Mouse (Mus musculus) thymus, postnatal 25 days (tissue): Measurements from ENCODE around the gene Rgs16.
"Not testable (repeated sequence)": the region's sequence is repeated elsewhere in the genome, so short reads cannot be mapped to it uniquely, and the experiment has no call there.

ENCODE experiments used
- DNase-seq: peaks from one replicate; pipeline ENCODE4 v3.0.0; 2022

Rgs16 gene

DNA sequence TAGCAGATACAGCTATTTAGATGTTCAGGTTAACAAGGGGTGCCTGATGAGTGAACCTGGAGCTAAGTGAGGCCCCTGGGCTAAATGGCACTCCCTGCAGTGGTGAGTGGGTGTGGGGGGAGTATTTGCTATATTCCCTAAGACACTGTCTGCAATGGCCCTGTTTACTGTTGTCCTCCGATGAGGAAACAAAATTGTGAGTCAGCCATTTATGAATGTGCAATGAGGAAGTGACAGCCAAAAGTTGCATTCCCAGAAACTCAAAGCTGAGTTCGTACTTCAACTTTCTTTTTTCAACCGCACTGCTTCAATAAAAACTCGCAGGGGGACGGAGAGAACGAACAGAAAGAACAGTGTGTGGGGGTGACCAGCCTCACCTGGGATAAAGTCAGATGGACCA lies 12.4 kb downstream of the Rgs16 start:
- DNase-seq, result no peak

DNA sequence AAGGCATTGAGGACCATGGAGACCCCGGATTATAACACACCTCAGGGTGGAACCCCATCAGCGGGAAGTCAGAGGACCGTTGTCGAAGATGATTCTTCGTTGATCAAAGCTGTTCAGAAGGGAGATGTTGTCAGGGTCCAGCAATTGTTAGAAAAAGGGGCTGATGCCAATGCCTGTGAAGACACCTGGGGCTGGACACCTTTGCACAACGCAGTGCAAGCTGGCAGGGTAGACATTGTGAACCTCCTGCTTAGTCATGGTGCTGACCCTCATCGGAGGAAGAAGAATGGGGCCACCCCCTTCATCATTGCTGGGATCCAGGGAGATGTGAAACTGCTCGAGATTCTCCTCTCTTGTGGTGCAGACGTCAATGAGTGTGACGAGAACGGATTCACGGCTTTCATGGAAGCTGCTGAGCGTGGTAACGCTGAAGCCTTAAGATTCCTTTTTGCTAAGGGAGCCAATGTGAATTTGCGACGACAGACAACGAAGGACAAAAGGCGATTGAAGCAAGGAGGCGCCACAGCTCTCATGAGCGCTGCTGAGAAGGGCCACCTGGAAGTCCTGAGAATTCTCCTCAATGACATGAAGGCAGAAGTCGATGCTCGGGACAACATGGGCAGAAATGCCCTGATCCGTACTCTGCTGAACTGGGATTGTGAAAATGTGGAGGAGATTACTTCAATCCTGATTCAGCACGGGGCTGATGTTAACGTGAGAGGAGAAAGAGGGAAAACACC lies 13.7 kb downstream of the Rgs16 start:
- no peak for DNase-seq

DNA sequence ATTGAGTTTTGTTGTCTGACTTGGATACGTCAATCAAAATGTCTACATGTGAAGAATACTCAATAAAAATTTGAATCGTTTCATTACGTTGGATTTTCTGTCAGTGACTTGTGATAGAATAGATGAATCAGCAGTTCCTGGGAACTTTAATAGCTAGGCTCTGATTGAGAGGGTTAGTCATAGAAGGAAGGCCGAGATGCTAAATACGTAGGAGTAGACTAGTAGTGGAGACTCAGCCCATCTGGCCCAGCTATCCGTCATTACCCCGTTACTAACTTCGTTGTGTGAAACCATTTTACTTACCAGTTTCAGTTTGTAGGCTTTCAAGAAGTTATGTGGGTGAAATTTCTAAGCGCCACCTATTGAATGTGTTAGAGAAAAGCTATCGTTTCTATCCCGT lies 24.0 kb downstream of the Rgs16 start:
- DNase-seq, result no peak

DNA sequence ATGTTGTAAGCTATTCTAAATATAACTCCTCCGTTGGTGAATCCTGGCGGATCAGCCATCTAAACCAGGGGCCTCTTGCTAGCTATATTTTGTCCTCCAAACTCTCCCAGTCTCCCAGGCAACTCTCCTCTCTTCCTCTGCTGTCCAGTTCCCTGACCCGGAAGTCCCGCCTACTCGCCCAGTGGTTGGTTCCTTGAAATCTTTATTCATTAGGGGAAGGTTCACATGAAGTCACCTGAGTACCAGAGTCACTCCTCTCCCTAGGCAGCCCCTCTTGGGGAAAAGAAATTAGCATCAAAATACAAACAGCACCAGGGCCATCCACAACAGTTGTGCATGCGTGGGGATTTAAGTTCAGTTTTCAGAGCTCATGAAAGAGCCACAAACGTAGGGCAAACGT lies 26.1 kb downstream of the Rgs16 start:
- DNase-seq, result no peak

DNA sequence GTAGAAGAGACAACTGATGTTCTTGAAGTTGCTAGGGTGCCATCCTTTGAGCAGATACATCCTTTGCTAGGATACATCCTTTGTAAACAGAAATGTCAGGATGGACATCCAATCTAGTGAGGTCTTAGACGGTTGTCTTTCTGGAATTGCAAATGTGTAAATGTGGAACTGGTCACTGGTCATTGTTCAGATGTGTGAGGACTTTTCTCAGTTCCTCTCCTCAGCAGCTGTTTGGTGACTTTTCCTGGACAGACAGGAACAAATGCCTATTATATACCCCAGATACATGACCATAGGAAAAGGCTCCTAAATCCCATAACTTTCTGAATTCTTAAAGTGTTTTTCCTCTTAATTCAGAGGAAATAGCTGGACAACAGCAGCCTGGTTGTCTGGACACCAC lies 27.1 kb downstream of the Rgs16 start:
- DNase-seq, result no peak

DNA sequence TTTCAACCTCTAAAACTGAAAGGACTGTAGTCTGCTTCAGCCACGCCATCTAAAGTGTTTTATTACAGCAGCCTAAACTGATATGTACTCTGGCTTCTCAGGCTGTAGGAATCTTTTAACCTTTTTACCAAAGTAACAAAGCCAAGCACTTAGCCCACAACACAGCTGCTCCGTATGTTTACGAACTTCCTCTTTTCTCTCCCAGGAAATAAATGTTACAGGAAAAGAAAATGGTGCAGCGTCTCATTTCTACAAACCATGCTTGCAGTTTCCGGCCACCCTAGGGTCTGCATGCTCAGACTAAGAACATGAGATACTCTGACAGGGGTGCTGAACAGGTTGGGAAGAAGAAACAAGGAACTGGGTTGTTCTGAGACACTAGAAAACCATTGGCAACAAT lies 28.3 kb downstream of the Rgs16 start:
- DNase-seq, result no peak

DNA sequence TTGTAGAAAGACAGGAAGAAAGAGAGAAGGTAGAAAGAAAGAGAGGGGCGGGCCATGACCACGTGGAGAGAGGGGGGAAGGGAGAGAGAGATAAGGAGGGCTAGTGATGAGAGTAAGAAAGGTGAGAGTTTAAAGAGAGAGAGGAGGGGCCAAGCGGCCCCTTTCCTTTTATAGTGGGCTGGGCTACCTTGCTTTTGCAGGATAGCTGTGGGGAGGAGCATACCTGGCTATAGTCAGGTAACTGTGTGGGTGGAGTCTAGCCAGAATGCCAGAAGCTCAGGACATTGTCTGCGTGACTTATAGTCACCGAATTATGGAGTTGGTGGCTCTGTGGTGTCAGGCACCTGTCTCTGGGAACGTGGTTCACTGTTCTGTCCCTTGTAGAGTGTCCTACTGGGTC lies 29.4 kb downstream of the Rgs16 start:
- DNase-seq, result not testable (repeated sequence)

DNA sequence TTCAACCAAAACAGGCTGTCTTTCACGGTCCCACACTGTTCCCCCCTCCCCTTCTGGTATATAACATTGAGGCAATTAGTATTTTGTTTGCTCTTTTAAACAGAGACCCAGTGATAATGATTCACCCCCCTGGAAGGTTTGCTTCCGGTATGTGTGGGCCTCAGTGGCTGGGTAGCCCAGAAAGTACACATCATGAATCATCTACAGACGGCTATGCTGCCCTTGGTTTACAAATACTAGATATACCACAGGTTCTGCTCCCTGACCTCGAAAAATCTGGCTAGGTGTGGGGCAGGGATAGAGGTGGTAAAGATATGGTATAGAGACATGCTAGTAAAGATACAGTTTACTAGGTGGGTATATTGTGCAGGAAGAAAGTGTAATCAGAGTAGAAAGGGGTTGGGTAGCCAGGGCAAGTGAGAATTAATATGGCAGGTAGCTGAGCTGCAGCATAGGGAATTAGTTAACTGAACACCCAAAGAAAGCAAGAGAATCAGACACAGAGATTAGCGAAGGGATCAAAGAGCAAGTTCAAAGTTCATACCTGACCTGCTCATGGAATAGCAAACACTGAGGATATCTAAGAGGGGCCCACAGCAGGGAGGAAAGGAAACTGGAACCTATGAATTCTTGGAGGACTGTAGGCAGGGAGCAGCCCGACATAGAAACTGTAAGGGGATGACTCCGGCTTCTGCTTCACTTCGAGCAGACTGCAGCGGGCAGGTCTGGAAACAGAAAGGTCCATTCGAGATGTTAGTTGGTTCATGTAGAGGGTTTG lies 30.0 kb downstream of the Rgs16 start:
- DNase-seq, result no peak

DNA sequence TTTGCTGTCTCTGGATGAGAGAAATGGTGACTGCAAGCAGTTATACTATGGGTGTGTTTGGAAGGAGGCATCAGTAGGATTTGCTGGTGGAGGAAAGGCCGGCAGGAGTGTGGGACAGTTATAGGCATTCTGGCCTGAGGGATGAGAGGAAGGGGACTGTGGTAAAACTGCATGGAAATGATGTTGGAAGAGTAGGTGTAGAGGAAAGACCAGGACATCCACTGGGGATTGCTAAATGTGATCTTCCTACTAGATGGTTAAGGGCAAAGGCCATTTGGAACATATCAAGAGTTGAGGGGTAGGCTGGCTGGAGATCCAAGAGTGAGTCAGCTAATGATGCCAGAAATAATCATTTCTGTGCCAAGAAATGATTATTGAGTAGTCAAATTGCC lies 30.6 kb downstream of the Rgs16 start:
- no peak for DNase-seq

DNA sequence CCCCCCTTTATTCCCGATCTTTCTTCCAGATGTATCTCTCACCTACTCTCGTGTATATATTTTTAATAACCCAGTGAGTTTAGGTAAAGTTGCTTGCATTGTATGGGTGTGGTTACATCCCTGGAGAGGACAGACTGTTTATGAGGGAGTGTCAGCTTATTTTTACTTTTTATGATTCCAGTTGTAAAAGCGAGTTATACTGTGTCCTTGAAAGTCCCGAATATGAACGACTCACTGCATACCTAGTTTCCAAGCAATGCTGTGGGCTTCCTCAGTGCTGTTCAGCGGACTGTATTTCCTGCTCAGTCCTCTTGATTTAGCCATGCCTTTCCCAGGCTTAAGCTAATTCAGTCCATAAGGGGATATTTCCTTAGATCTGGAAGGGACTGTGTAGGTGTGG lies 35.0 kb downstream of the Rgs16 start:
- DNase-seq, result no peak

DNA sequence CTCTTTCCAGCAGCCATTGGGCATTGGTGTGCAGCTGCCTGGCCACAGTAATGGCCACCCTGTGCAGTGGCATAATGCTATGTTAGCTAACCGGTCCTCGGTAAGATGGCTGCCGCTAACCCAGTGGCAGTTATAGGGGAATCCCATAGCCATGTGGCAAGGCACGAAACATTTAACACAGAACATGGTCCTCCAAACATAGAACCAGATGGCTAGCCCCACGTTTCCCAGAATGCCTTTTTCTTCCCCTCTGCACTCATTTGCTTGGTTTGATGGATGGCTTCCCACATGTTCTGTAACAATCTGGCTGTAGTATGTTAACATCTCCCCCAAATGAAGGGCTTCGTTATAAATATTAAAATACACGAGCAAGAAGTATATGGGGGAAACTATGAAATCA lies 36.1 kb downstream of the Rgs16 start:
- DNase-seq, result no peak

DNA sequence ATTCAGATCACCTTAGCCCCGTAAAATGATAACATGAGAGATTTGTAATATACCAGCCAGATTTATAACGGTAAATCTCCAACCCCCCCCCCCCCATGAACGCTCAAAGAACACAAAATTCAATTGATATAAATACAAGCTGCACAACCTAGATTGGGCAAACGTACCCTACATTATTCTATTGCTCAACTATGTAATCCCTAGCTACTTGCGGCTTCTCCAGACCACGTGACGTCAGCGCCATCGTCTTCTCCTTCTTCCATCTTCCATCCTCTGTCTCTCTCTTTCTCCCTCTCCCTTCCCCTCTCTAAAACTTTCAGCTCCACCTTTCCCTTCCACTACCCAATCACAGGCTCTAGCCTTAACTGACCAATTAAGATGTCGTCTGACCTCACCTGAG lies 38.1 kb downstream of the Rgs16 start:
- no peak for DNase-seq

DNA sequence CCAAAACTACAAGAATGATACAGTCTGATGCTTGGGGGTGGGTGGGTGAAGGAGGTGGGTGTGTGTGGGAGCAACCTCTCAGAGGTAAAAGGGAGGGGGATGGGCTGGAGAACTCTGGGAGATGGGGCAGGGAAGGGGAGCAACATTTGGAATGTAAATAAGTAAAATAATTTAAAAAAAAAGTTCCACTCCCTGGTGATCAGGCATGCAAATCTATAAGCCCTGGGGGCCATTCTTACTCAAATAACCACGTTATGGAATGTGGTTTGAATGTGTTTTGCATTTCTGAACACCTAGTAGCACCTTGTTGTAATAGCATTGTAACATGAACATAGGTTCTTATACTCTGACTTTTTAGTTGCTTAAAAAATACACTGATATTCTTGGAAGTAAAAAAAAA lies 43.2 kb downstream of the Rgs16 start:
- DNase-seq, result no peak

DNA sequence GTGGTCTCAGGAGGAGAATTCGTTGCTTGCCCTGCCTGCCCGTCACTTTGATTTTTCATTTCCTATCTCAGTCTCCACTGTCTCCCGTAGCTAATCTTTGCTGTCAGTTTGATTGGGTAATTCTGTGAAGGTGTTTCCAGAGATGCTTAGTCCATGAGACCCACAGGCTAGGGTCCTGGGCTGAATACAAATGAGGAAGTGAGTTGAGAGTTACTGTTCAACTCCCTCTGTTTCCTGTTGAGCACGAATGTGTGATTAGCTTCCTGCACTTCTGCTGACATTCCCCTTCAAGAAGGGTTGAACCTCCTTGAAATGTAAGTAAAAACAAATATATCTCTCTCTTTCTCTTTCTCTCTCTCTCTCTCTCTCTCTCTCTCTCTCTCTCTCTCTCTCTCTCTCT lies 45.5 kb downstream of the Rgs16 start:
- no peak for DNase-seq

DNA sequence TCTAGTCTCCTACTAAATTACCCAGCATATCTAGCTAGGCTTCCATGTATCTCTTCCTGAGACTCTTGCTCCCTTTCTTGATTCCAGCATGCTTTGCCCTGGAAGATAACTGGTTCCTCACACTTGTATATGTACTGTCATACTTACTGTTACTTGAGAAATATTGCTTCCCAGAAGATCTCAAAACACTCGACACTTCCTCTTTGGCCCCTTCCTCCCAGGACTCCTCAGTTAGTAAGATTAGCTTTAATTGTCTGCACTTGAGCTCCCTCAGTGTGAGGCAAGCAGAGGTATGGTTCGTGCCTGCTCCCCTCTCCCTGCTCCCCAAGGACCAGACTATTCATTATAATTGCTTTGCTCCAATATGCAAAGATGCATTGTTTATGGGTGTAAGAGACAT lies 50.6 kb downstream of the Rgs16 start:
- DNase-seq, result no peak

DNA sequence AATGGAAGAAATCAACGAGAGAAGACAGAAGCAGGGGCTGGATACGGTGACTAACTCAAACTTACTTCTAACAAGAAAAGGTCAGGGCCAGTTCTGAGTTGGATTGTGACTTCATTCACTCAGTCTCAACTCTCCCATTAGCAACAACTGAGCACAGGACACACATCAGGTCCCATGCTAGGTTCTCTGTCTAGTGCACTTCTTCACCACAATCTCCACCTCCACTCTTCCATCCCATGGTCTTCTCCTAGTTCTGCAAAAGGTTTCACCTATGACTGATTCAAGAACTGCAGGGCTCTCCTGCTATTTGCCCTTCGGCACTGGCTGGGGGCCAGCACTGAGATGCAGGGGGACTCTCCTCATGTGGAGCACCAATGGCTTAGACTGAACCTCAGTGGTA lies 54.1 kb downstream of the Rgs16 start:
- no peak for DNase-seq
